Mouse (Mus musculus) heart, postnatal 0 days (tissue): ENCODE measurements around the gene Lrrc8c. TPM values are rescaled to one million over a fixed set of nuclear protein-coding genes. Genes with fewer than 3 reads are reported as not detected.
"Not testable (repeated sequence)": the region's sequence is repeated elsewhere in the genome, so short reads cannot be mapped to it uniquely, and the experiment has no call there.

ENCODE experiments used
- ATAC-seq: fragments of 200-750 bp; cut with Nextera tagmentation; 2 replicates; pipeline ENCODE4 v1.8.0; 2017; ENCODE audit warnings: low read depth, moderate number of reproducible peaks, moderate library complexity; ENCODE audit not compliant: insufficient read depth
- DNase-seq: peaks from one replicate; pipeline ENCODE4 v3.0.0-alpha.2; 2016; ENCODE audit warnings: low spot score
- H3K27ac ChIP-seq: fragments of 300-500 bp; sonication (generic); 2 replicates; pipeline ENCODE4 v1.5.1; 2014; ENCODE audit warnings: low read depth, mild to moderate bottlenecking
- H3K27me3 ChIP-seq: fragments of 300-500 bp; sonication (generic); 2 replicates; pipeline ENCODE4 v1.6.1; 2014; ENCODE audit warnings: low read length, mixed read lengths; ENCODE audit not compliant: control insufficient read depth, insufficient read depth
- H3K36me3 ChIP-seq: fragments of 300-500 bp; sonication (generic); replicated peaks from 2 replicates; pipeline ENCODE4 v1.6.1; 2014; ENCODE audit warnings: low read length, mixed read lengths; ENCODE audit not compliant: control insufficient read depth, insufficient read depth
- H3K4me1 ChIP-seq: fragments of 300-500 bp; sonication (generic); 2 replicates; pipeline ENCODE4 v1.6.1; 2014; ENCODE audit warnings: antibody characterized with exemption; ENCODE audit not compliant: control insufficient read depth, insufficient read depth
- H3K4me2 ChIP-seq: fragments of 300-500 bp; sonication (generic); 2 replicates; pipeline ENCODE4 v1.6.1; 2014; ENCODE audit warnings: low read depth, mild to moderate bottlenecking, low read length, moderate library complexity
- H3K4me3 ChIP-seq: fragments of 300-500 bp; sonication (generic); 2 replicates; pipeline ENCODE4 v1.5.1; 2014; ENCODE audit warnings: low read depth, low read length
- H3K9ac ChIP-seq: fragments of 300-500 bp; sonication (generic); replicated peaks from 2 replicates; pipeline ENCODE4 v1.6.1; 2014; ENCODE audit warnings: low read depth, low read length, mixed read lengths
- H3K9me3 ChIP-seq: fragments of 300-500 bp; sonication (generic); replicated peaks from 2 replicates; pipeline ENCODE4 v1.6.1; 2016; ENCODE audit warnings: low read length; ENCODE audit not compliant: control insufficient read depth
- CTCF ChIP-seq: IDR thresholded peaks from 2 replicates; pipeline ENCODE4 v1.5.1; 2016; ENCODE audit warnings: antibody characterized with exemption, control low read depth, low read depth
- EP300 ChIP-seq: IDR thresholded peaks from 2 replicates; pipeline ENCODE4 v1.6.1; 2016; ENCODE audit warnings: antibody characterized with exemption, low read depth
- WGBS: fragments of 180-500 bp; shearing (Covaris S2); extraction: QIAGEN DNeasy Blood & Tissue Kit; methylation state at CpG from one replicate; pipeline ENCODE4 v1.1.7; 2014; 5-methylcytosine and 5-hydroxymethylcytosine counted together
- polyA plus RNA-seq: library from polyadenylated mRNA; unstranded; fragments of >200 nt; fragmentation: Nextera tagmentation; extraction: Ambion mirVana; gene quantifications from 2 replicates; pipeline ENCODE4 v1.2.1, GENCODE M21; 2015
- total RNA-seq: library from RNA; depleted of rRNA; stranded (reverse); fragments of >200 nt; gene quantifications from 2 replicates; pipeline ENCODE4 v1.2.3, GENCODE M21; 2014; ENCODE audit warnings: low replicate concordance

Gene Lrrc8c
- total and polyA plus RNA-seq, 2 experiments from 2014 or later = 5.0 to 14.9 TPM

DNA sequence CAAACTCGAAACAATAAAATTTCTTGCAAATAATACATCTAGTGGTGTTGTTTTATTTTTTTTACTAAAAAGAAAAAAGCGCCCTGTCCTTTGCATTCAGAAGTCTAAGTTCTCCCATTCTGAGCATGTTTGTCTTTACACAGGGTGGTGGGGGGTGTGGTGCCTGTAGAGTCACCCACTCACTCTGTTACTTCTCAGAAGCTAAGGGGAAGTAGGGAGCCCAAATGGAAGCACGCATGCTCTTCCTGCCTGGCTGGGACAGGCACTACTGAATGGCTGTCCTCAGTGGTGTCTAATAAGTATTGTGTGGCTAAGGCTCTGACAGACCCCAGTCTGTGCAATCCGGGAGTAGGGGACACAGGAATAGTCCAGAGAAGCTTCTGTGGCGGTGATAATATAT lies 107.9 kb downstream of the Lrrc8c start:
- no peak for DNase-seq
- WGBS = 76% methylated on average over 5 of the region's 5 CpGs
- Histone ChIP-seq H3K4me3 (no peak overlapping the region), H3K4me1 (0 out of 2 replicates have a peak, but pooled peaks cover 13% of the 10 kb centered on the region), H3K27ac (no peak overlapping the region), H3K36me3 (no peaks in the 10 kb centered on the region), H3K9me3 (no peaks in the 10 kb centered on the region), H3K9ac (no peak overlapping the region), H3K4me2 (no peak overlapping the region), H3K27me3 (no peaks in the 10 kb centered on the region)
- ATAC-seq = no peak
- TF ChIP-seq EP300 (no peak), CTCF (no peak)

DNA sequence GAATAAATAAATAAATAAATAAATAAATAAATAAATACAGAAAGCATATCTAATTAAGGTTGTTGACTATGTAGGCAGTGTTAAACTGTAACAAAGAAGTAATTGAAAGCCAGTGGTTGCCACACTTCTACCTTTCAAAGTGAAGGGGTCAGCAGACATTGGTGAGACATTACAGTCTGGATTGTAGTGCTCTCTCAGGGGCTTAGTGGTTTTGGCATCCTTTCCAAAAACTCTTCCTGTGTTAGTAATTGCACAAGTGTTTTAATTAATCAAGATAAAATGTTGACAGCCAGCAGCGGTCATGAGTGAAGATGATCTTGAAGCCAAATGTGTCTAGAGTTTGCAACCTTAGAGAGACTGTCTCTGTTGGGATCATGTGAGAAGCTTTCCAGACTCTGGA lies 110.8 kb downstream of the Lrrc8c start:
- no peak for DNase-seq
- Histone ChIP-seq H3K27ac (no peak overlapping the region), H3K36me3 (no peaks in the 10 kb centered on the region), H3K4me2 (no peak overlapping the region), H3K4me1 (0 out of 2 replicates have a peak, but pooled peaks cover 11% of the 10 kb centered on the region), H3K9ac (no peak overlapping the region), H3K27me3 (no peaks in the 10 kb centered on the region), H3K4me3 (no peak overlapping the region), H3K9me3 (no peaks in the 10 kb centered on the region)
- ATAC-seq = no peak
- TF ChIP-seq EP300 (no peak), CTCF (no peak)
- 74% methylated on average over 1 of the region's 1 CpGs for WGBS

DNA sequence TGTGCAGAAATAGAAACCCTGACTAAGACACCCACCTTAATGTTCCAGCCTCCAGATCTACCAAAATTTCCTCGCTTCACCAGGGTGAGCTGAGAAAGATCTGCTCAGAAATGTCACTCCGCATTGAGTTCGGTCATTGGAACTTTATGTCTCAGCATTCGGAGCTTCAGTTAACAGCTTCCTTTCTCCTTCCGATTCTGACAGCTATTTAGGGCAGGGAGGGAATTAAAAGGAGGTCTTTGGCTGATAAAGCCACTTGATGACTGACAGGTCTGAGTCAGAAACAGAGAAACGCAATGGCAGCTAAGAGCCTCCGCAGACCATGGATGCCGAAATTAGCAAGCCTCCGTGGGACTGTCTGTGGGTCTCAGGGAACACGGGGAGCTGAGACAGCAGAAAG lies 112.9 kb downstream of the Lrrc8c start:
- DNase-seq (no peak), ATAC-seq (no peak)
- H3K4me2 ChIP-seq = peak overlapping the region; percentile 14; the same call in 1 of the 2 replicates
- 31% methylated on average over 10 of the region's 10 CpGs for WGBS
- H3K27me3 ChIP-seq = no peaks in the 10 kb centered on the region
- no peaks in the 10 kb centered on the region for H3K9me3 ChIP-seq
- no peaks in the 10 kb centered on the region for H3K36me3 ChIP-seq
- H3K4me1 ChIP-seq = 0 out of 2 replicates have a peak, but pooled peaks cover 4% of the 10 kb centered on the region
- no peak overlapping the region for H3K9ac ChIP-seq
- H3K4me3 ChIP-seq = no peak overlapping the region
- TF ChIP-seq CTCF (no peak), EP300 (no peak)
- no peak overlapping the region for H3K27ac ChIP-seq

DNA sequence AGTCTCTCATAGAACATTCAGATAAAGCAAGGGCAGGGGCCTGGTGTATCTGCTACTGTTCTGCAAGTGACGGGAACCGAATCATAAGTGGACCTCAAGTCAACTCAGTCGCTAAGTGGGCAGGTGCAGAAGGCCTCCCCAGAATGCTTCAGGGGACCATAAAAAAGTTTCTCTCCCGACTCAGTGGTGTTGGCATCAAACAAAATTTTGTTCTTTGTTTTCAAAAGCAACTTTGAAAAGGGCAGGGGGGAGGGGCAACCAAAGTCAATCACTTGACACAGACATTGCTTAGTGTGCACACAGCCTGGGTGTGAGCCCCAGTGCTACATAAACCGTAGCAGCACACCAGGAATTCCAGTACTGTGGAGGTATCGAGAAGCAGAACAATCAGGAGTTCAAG lies 116.4 kb downstream of the Lrrc8c start:
- no peaks in the 10 kb centered on the region for H3K9me3 ChIP-seq
- no peaks in the 10 kb centered on the region for H3K27me3 ChIP-seq
- no peak overlapping the region for H3K27ac ChIP-seq
- WGBS = 71% methylated on average over 6 of the region's 6 CpGs
- no peaks in the 10 kb centered on the region for H3K36me3 ChIP-seq
- no peak overlapping the region for H3K9ac ChIP-seq
- H3K4me3 ChIP-seq = no peak overlapping the region
- ATAC-seq (peak; percentile 17; the same call in 1 of the 2 replicates), DNase-seq (no peak)
- 0 out of 2 replicates have a peak, but pooled peaks cover 4% of the 10 kb centered on the region for H3K4me1 ChIP-seq
- no peak overlapping the region for H3K4me2 ChIP-seq
- TF ChIP-seq EP300 (no peak), CTCF (no peak)

DNA sequence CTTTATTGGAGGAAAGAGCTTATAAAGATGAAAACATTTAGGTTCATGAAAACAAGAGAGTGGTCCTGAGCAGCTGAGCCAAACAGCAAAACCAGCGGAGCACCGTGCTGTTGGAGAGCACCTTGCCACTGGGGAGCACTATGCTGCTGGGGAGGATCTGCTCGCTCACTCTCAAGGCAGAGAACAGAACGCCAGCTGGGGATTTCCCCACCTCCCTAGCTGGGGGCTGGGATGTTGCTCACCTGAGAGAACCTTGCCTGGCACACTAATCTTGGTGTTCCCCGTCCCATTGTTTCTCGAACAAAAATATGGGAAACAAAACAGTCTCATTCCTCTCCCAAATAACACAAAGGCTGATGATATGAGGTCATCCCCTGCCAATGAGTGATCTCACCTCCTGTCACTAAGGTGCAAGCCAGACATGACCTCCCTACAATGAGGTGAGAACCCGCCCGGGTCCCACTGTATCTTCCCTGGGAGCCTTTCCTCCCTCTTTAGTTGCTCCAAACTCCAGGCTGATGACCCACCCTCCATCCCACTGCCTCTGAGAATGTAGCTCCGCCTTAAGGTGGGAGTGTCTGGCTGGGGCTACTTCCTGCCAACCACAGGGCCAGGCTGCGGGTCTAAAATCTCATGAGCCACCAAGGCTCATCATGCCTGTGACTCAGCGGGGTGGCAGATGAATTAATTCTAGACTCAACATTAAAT lies 117.5 kb downstream of the Lrrc8c start:
- H3K36me3 ChIP-seq = no peaks in the 10 kb centered on the region
- no peak overlapping the region for H3K4me3 ChIP-seq
- TF ChIP-seq EP300 (no peak), CTCF (no peak)
- H3K9me3 ChIP-seq = no peaks in the 10 kb centered on the region
- DNase-seq (no peak), ATAC-seq (peak; percentile 39; the same call in 1 of the 2 replicates)
- H3K4me2 ChIP-seq = no peak overlapping the region
- 60% methylated on average over 11 of the region's 11 CpGs for WGBS
- H3K27me3 ChIP-seq = no peaks in the 10 kb centered on the region
- no peak overlapping the region for H3K27ac ChIP-seq
- H3K9ac ChIP-seq = no peak overlapping the region
- H3K4me1 ChIP-seq = 0 out of 2 replicates have a peak, but pooled peaks cover 4% of the 10 kb centered on the region

DNA sequence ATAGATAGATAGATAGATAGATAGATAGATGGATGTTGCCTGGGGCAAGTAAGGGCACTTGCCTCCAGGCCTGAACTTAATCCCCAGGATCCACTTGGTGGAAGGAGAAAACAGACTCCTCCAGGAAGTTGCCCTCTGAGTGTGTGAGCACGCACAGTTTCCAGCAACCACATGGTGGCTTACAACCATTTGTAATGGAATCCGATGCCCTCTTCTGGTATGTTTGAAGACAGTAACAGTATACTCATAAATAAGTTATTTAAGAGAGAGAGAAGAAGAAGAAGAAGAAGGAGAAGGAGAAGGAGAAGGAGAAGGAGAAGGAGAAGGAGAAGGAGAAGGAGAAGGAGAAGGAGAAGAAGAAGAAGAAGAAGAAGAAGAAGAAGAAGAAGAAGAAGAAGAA lies 119.1 kb downstream of the Lrrc8c start:
- not testable (repeated sequence) for H3K9ac ChIP-seq, H3K36me3 ChIP-seq, H3K4me1 ChIP-seq, ATAC-seq, H3K27me3 ChIP-seq, H3K4me2 ChIP-seq, DNase-seq, H3K4me3 ChIP-seq, H3K9me3 ChIP-seq, H3K27ac ChIP-seq
- 94% methylated on average over 2 of the region's 2 CpGs for WGBS
